In the genomic region with DNA sequence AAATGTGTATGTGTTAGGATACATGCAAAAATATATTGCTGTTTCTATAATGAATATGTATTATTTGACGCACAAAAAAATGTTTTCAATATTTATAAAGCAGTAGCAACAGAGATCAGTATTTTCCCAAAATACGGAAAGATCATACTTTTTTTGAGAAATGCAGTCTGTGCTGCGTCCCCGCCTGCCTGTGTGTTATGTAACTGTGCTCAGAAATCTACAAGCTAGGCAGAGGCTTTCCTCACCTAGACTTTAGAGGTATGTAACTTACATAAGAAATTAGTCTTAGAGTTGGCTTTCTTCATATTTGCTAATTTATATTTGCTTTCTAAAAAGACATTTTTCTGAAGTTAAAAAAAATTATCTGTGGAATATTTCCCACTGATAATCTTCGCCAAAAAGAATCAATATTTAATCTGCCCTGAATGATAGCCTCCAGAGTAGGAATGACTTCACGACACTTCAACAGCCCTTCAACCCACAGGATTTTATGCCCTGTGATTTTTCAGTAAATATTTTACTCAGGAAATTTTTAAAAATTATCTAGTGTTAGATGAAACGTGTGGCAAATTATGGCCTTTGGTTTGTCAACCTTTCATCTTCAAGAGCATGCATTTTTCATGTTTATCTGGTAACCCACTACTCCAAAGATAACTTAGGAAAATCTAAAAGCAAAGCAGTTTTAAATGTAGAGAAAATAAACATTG, we compare ENCODE assay signal across 19 mouse cellular contexts. TPM values are rescaled to one million over a fixed set of nuclear protein-coding genes. Genes with fewer than 3 reads are reported as not detected.
"Had no signal": no experiment of that assay in that cellular context is flagged by ENCODE, and none has a peak within 500 bp of the region (broad histone marks: within the 10 kb centered on the region; RNA-seq: fewer than 3 reads in every experiment).

No protein-coding gene starts in this region.

- H3K4me3 ChIP-seq: layer of hippocampus, adult 2 months; limb, embryonic 12.5 days; limb, embryonic 15.5 days; midbrain, embryonic 12.5 days; midbrain, embryonic 15.5 days; neural tube, embryonic 12.5 days; neural tube, embryonic 15.5 days had no signal

- H3K27ac ChIP-seq: layer of hippocampus, adult 2 months; limb, embryonic 12.5 days; limb, embryonic 15.5 days; liver, embryonic 14.5 days; macrophage; midbrain, embryonic 12.5 days; midbrain, embryonic 15.5 days; neural tube, embryonic 12.5 days; neural tube, embryonic 15.5 days had no signal

- H3K27me3 ChIP-seq: limb, embryonic 12.5 days; midbrain, embryonic 12.5 days; midbrain, embryonic 15.5 days; neural tube, embryonic 12.5 days; neural tube, embryonic 15.5 days had no signal

- H3K4me1 ChIP-seq: neural tube, embryonic 12.5 days had no signal

- H3K36me3 ChIP-seq: limb, embryonic 12.5 days; limb, embryonic 15.5 days; midbrain, embryonic 12.5 days; midbrain, embryonic 15.5 days; neural tube, embryonic 12.5 days; neural tube, embryonic 15.5 days had no signal

- DNase-seq: kidney, adult 18-20 months; kidney, postnatal 25 days; layer of hippocampus, adult 9-11 months; liver, postnatal 0 days; lung, embryonic 14.5 days; retina, postnatal 1 day; thymus, adult 2 months; thymus, postnatal 14 days; thymus, postnatal 4 days had no signal

RNA-seq across cellular contexts. Expression of a gene that starts 44.7 kb away (rescaled TPM):
- total RNA-seq: megakaryocyte, adult 5-6 weeks had no signal
- polyA plus RNA-seq: macrophage had no signal
